Mouse (Mus musculus): ENCODE data around the gene Pnp. TPM values are rescaled to one million over a fixed set of nuclear protein-coding genes. Genes with fewer than 3 reads are reported as not detected.

Pnp gene
- polyA plus RNA-seq (2017; shearing (Covaris generic)), result 72.3 TPM

DNA sequence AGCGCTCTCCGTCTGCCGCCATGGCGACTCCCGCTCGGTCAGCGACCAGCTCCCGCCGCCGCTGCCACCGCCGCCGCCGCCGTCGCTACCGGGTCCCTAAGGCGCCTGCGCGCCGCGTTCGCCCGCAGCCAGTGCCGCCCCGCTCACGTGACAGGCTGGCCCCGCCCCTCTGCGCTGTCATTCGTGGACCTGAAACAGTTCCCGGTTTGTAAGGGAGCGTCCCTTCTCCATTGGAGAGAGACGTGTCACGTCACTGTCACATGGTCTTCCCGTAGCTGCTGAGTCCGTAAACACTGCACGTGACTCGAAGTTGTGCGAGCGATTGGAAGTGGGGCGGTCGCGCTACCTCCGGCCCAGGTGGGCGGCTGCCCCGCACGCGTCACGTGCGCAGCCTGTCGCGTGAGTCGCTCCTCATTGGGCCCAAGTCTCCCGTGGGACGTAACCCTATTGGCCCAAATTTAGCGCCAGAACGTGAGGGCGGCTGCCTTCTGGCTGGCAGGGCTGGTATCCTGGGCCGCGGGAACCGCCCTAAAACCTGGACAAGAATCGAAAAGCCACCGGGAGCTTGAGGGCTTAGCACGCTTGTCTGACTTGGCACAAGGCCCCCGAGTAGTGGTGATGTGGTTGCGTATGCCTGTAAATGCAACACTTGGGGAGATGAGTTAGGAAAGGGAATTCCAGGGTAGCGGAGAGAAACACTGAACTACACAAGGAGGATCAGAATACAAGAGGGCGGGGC lies at the start of gene Pnp, which contains the start of gene Pip4p1:
Gene Pnp (plus strand): TSS at position 329 of the 739 bp plus-strand sequence.
Gene Pip4p1 (minus strand): TSS at position 103 of the 739 bp plus-strand sequence.

DNA sequence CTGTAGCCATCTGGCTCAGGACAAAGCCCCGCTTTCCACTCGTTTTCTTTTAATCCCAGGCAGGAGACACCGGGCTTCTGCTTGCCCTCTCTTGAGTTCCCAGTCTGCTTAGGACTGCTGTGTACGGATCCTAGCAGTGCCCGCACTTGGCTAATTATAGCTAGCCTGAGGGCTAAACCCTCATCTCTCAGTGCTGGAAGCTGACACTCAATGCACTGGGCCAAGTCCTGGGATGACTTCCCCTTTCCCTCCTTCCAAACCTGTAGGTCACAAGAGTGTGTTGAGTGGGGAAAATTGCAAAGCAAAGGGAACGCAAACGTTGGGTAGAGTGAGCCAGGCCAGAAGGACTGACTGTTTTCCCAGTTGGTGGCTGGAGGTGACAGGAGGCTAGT lies 33.5 kb upstream of the Pnp start, which contains the start of gene Klhl33:
Gene Klhl33 (minus strand): TSS at position 134 of the 392 bp plus-strand sequence.

DNA sequence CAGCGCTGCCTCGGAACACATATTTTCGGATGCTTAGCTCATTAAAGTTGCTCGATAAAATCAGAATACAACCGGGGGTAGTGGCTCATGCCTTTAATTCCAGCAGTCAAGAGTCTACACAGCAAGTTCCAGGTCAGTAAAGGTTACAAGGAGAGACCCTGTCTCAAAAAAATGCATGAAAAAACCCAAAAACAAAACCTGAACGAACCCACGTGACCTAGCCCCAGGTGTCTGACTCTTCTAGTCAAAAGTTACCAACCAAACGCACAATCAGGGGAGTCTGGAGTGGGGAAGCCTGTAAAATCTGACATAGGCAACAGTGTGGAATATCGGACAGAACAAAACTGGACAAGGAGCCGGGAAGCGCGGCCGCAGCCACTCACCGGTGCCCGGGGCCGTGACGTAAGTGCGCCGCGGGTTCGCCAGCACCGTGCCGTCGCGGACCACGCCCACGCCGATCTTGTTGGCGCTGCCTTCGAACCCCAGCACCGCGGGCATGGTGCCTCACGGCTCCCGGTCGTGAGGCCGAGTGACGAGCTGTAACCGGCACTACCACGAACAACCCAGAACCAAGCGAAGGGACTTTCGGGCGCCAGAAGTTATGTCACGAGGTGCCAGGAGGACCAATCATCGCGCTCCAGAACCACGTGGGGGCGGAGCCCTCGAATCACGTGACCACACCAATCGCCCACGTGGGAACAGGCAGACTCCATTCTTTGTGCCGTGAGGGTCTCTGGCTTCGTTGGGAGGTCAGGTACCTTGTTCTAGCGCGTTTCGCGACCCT lies 6.4 kb upstream of the Pnp start, which contains the start of the genes Osgep and Apex1:
Gene Osgep (minus strand): TSS at position 613 of the 784 bp plus-strand sequence.
Gene Apex1 (plus strand): TSS at position 688 of the 784 bp plus-strand sequence.

DNA sequence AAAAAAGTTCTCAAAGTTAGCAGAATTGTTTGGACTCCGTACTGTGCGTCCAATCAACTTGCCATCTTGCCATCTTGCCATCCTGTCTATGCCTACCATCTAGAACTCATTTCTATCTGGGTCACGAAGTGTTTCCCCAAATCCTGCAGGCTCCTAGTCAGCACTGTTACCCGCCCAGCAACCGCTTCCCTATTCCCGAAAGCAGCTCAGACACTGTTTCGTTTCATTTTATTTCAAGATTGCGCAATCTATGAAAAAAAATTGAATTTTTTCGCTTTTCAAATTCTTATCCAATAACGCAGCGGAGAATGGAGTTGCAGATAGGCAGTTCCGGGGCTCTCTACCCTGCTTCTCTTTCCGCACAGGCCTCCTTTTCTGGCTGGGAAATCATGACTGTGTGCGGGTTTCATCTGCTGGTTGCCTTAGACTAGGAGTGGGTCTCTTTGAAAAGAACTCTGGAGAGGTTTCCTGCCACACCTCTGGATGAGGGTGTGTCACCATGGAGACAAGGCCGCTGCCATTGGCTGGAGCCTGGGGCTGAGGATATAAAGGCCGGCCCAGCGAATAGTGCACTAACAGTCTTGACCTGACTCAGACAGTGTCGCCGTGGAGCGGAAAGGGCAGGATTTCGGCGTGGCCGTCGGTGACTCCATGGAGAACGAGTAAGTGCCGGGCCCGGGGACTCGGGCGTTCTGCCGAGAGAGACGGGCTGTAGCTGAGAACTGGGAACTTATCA lies 13.2 kb downstream of the Pnp start, which contains the start of gene Gm49342:
Gene Gm49342 (plus strand): TSS at position 586 of the 736 bp plus-strand sequence.

DNA sequence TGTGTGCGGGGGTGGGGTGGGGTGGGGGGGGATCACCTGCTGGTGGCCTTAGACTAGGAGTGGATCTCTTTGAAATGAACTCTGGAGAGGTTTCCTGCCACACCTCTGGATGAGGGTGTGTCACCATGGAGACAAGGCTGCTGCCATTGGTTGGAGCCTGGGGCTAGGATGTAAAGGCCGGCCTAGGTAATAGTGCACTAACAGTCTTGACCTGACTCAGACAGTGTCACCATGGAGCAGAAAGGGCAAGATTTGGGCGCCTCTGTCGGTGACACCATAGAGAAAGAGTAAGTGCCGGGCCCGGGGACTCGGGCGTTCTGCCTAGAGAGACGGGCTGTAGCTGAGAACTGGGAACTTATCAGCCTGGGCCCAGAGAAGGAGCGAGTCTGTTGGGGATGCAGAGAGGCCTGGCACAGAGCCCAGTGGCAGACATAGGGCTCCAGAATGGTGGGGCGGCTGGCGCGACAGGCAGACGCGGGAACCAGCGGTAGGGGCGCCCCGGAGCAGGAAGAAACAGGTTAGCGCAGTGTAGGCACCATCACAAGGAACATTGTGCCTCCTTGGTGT lies 25.1 kb downstream of the Pnp start, which contains the start of gene Pnp2:
Gene Pnp2 (plus strand): TSS at position 51 of the 567 bp plus-strand sequence.

DNA sequence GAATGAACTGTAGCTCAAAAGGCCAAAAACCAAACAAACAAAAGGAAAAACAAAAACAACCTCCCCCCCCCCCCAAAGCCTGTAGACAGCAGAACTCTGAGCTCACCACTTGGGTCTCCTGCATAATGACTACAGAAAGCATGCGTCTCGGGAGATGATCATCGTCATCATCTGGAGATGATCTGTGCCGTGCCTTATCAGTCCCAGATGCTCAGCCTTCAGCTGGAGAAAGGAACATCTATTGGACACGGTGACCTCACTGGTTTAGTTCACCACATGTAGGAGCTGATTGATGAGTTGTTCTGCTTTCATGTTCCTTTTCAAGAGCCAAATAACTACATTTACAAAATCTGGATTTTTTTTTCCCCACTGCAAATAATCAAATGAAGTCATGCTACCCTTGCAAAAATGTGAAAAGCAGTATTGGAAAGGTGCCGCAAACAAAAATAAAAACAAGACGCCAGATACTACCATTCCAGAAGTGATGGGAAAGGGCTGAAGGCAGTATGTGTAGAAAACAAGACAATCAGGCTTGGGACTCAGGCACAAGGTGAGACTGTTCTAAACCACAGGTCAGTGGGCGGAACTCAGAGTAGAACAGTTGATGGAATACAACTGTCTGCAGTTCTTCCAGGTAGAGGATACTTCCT lies 76.4 kb downstream of the Pnp start, which contains the start of gene Rnase10:
Gene Rnase10 (plus strand): TSS at position 600 of the 650 bp plus-strand sequence.

Other genes with a start within 250 kb of the Pnp start
- gene Olfr747, start 237.9 kb upstream of the Pnp start, polyA plus RNA-seq (2017; shearing (Covaris generic)), result not detected
- not detected for gene Olfr748, start 223.7 kb upstream of the Pnp start, polyA plus RNA-seq (2017; shearing (Covaris generic))
- not detected for gene Olfr749, start 186.0 kb upstream of the Pnp start, polyA plus RNA-seq (2017; shearing (Covaris generic))
- gene Ttc5, start 145.6 kb upstream of the Pnp start, polyA plus RNA-seq (2017; shearing (Covaris generic)), result 141 TPM
- not detected for gene Ccnb1ip1, start 123.3 kb upstream of the Pnp start, polyA plus RNA-seq (2017; shearing (Covaris generic))
- 77.0 TPM for gene Parp2, start 123.2 kb upstream of the Pnp start, polyA plus RNA-seq (2017; shearing (Covaris generic))
- 26.3 TPM for gene Tep1, start 60.5 kb upstream of the Pnp start, polyA plus RNA-seq (2017; shearing (Covaris generic))
- gene Klhl33, start 33.6 kb upstream of the Pnp start, polyA plus RNA-seq (2017; shearing (Covaris generic)), result not detected
- 123 TPM for gene Osgep, start 6.2 kb upstream of the Pnp start, polyA plus RNA-seq (2017; shearing (Covaris generic))
- 66.0 TPM for gene Apex1, start 6.1 kb upstream of the Pnp start, polyA plus RNA-seq (2017; shearing (Covaris generic))
- 17.4 TPM for gene Pip4p1, start 226 bp upstream of the Pnp start, polyA plus RNA-seq (2017; shearing (Covaris generic))
- gene Gm49342, start 13.4 kb downstream of the Pnp start, polyA plus RNA-seq (2017; shearing (Covaris generic)), result not detected
- gene Pnp2, start 24.9 kb downstream of the Pnp start, polyA plus RNA-seq (2017; shearing (Covaris generic)), result 0.77 TPM
- gene Rnase10, start 76.7 kb downstream of the Pnp start, polyA plus RNA-seq (2017; shearing (Covaris generic)), result not detected
- gene Rnase9, start 110.8 kb downstream of the Pnp start, polyA plus RNA-seq (2017; shearing (Covaris generic)), result not detected
- gene Rnase11, start 119.1 kb downstream of the Pnp start, polyA plus RNA-seq (2017; shearing (Covaris generic)), result not detected
- not detected for gene Rnase12, start 126.6 kb downstream of the Pnp start, polyA plus RNA-seq (2017; shearing (Covaris generic))
- 0.16 TPM for gene Olfr750, start 143.4 kb downstream of the Pnp start, polyA plus RNA-seq (2017; shearing (Covaris generic))
- gene Rnase4, start 160.0 kb downstream of the Pnp start, polyA plus RNA-seq (2017; shearing (Covaris generic)), result 23.0 TPM
- gene Ang, start 160.1 kb downstream of the Pnp start, polyA plus RNA-seq (2017; shearing (Covaris generic)), result 5.2 TPM
- not detected for gene Eddm3b, start 183.3 kb downstream of the Pnp start, polyA plus RNA-seq (2017; shearing (Covaris generic))
- 2.7 TPM for gene Rnase6, start 192.8 kb downstream of the Pnp start, polyA plus RNA-seq (2017; shearing (Covaris generic))
- gene Rnase1, start 215.7 kb downstream of the Pnp start, polyA plus RNA-seq (2017; shearing (Covaris generic)), result not detected
- not detected for gene Rnase2b, start 231.2 kb downstream of the Pnp start, polyA plus RNA-seq (2017; shearing (Covaris generic))